Mouse (Mus musculus) macrophage (primary cell): ENCODE measurements around the gene Rcan2. TPM values are rescaled to one million over a fixed set of nuclear protein-coding genes. Genes with fewer than 3 reads are reported as not detected.

Source experiments
- H3K27ac ChIP-seq: fragments of 350-480 bp; formaldehyde crosslinking; 2 replicates; pipeline ENCODE4 v1.9.0; 2021
- H3K36me3 ChIP-seq: fragments of 350-480 bp; formaldehyde crosslinking; 2 replicates; pipeline ENCODE4 v1.9.0; 2021; ENCODE audit errors: inconsistent target
- H3K4me3 ChIP-seq: fragments of 350-480 bp; formaldehyde crosslinking; 2 replicates; pipeline ENCODE4 v1.9.0; 2021; ENCODE audit errors: inconsistent target
- H3K79me2 ChIP-seq: fragments of 350-480 bp; formaldehyde crosslinking; 2 replicates; pipeline ENCODE4 v1.9.0; 2021; ENCODE audit errors: inconsistent target
- WGBS: methylation state at CpG from one replicate; pipeline ENCODE4 v1.1.7; 2026; ENCODE audit warnings: inconsistent platforms; ENCODE audit not compliant: missing documents; 5-methylcytosine and 5-hydroxymethylcytosine counted together
- polyA plus RNA-seq: library from polyadenylated mRNA; stranded (reverse); fragments of 250-400 nt; gene quantifications from 3 replicates; pipeline ENCODE4 v1.2.4, GENCODE M21; 2018; ENCODE audit warnings: inconsistent platforms

The Rcan2 gene
- polyA plus RNA-seq, 1 experiment from 2014 or later, result not detected

- 94% methylated on average over 9 of the region's 9 CpGs for WGBS
- Histone ChIP-seq H3K36me3 (no peaks in the 10 kb centered on the region), H3K27ac (no peak overlapping the region), H3K4me3 (no peak overlapping the region), H3K79me2 (no peaks in the 10 kb centered on the region)
These were observed 67.7 kb downstream of the Rcan2 start for GRCm38 (mm10) chr17:43868808-43869207.

- Histone ChIP-seq H3K4me3 (no peak overlapping the region), H3K27ac (no peak overlapping the region), H3K36me3 (no peaks in the 10 kb centered on the region), H3K79me2 (no peaks in the 10 kb centered on the region)
- WGBS, result 11% methylated on average over 5 of the region's 5 CpGs
These were observed 68.5 kb downstream of the Rcan2 start for GRCm38 (mm10) chr17:43869677-43870076.

DNA sequence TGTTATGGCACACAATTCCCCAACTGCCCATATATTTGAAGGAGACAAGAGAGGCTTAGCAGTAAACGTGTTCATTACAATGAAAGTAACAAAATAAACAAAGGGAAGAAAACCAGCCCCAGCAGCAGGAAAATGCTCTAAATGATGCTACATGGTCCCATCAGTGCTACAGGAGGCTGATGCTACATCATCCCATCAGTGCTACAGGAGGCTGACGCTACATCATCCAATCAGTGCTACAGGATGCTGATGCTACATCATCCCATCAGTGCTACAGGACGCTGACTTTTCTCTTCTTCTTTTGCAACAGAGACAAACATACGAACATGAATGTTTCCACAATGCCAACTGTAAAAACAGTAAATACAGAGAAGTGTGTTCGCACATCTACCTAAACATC, 73.3 kb downstream of the Rcan2 start:
- WGBS, result 81% methylated on average over 5 of the region's 5 CpGs
- no peaks in the 10 kb centered on the region for H3K79me2 ChIP-seq
- H3K27ac ChIP-seq, result no peak overlapping the region
- H3K36me3 ChIP-seq, result no peaks in the 10 kb centered on the region
- H3K4me3 ChIP-seq, result no peak overlapping the region

GRCm38 (mm10) chr17:43877425-43877824, 76.3 kb downstream of the Rcan2 start:
- Histone ChIP-seq H3K36me3 (no peaks in the 10 kb centered on the region), H3K27ac (no peak overlapping the region), H3K79me2 (no peaks in the 10 kb centered on the region), H3K4me3 (no peak overlapping the region)
- WGBS, result 57% methylated on average over 2 of the region's 2 CpGs

DNA sequence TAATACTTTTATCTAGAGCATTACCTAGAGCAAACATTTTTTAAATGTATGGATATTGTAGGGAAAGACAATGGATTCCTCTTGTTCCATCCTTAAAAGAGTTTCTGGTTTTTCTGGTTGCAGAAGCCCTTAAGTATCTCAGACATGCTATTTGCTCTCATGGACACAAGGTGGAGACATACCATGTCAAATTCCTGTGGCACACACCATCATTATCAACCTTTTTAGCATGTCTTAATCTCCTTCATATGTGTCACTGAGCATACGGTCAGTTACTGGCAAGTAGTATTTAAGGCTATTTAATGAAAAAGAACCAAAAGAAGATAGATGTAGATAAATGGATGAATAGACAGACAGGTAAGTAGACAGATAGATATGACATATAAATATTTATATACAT, 81.9 kb downstream of the Rcan2 start:
- no peaks in the 10 kb centered on the region for H3K79me2 ChIP-seq
- no peak overlapping the region for H3K4me3 ChIP-seq
- WGBS, result 17% methylated on average over 1 of the region's 1 CpGs
- H3K27ac ChIP-seq, result no peak overlapping the region
- H3K36me3 ChIP-seq, result no peaks in the 10 kb centered on the region

DNA sequence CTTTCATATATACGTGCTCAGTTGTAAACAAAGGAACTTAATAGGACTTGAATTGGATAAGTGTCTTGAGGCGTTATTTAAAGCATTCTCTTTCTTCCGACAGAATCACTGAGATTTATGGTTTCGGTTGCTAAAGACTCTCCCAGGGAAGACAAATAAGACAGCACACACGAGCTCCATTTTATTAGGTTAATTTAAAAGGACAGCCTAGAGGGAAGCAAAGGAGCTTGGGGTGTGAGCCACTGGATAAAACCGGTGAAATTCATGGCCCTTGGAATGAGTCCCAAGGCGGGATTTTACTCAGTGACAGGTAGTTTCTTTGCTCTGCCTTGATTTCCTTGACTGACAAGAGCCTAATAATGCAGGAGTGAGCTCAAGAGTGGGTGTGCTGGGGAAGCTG, 85.1 kb downstream of the Rcan2 start:
- WGBS, result 93% methylated on average over 7 of the region's 7 CpGs
- H3K27ac ChIP-seq, result no peak overlapping the region

DNA sequence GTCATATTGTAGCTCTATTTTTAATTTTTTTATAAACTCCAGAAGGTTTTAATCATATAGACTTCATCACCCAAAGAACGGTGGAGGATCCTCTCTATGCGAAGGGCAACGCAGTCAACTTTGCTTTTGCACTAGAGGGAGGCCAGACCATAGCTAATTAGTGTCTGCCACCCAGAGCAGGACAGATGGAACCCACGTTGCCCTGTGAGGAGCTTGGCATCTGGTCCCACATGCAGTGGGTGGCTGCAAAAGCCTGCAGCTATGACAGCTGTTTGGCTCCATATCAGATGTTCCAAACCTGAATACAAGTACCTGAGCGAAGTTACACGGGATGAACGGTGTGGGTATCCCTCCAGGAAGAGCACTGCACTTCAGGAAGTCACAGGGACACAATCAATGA, 86.8 kb downstream of the Rcan2 start:
- H3K36me3 ChIP-seq, result no peaks in the 10 kb centered on the region
- H3K79me2 ChIP-seq, result no peaks in the 10 kb centered on the region
- 96% methylated on average over 6 of the region's 7 CpGs for WGBS
- H3K4me3 ChIP-seq, result no peak overlapping the region
- no peak overlapping the region for H3K27ac ChIP-seq

More for the DNA sequence above, 85.1 kb downstream of the Rcan2 start:
- no peaks in the 10 kb centered on the region for H3K79me2 ChIP-seq
- no peaks in the 10 kb centered on the region for H3K36me3 ChIP-seq
- no peak overlapping the region for H3K4me3 ChIP-seq

- no peaks in the 10 kb centered on the region for H3K36me3 ChIP-seq
- no peak overlapping the region for H3K27ac ChIP-seq
- H3K4me3 ChIP-seq, result no peak overlapping the region
- H3K79me2 ChIP-seq, result no peaks in the 10 kb centered on the region
- 89% methylated on average over 4 of the region's 4 CpGs for WGBS
These were observed 96.2 kb downstream of the Rcan2 start for GRCm38 (mm10) chr17:43897346-43897745.

GRCm38 (mm10) chr17:43899405-43900092, 98.4 kb downstream of the Rcan2 start:
- H3K79me2 ChIP-seq, result no peaks in the 10 kb centered on the region
- no peak overlapping the region for H3K4me3 ChIP-seq
- no peaks in the 10 kb centered on the region for H3K36me3 ChIP-seq
- no peak overlapping the region for H3K27ac ChIP-seq
- 92% methylated on average over 4 of the region's 4 CpGs for WGBS

DNA sequence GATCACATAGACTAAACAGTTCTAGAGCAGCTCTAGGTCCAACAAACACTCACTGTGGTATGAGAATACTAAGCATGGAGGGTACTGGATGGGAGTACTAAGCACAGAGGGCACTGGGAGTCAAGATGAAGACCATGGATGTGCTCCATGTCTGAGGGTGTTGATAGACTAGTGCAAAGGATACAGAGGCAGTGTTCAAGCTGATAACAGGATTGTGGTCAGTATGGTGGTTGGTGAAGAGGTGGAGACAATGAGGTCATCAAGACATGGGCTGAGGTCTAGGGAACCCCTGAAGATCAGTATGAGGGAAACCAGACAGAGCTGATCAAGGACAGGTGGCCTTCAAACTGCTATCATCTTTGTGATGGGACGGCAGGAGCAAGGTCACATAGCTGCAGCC, 99.0 kb downstream of the Rcan2 start:
- WGBS, result 93% methylated on average over 1 of the region's 1 CpGs
- no peak overlapping the region for H3K27ac ChIP-seq
- no peaks in the 10 kb centered on the region for H3K79me2 ChIP-seq
- no peak overlapping the region for H3K4me3 ChIP-seq
- H3K36me3 ChIP-seq, result no peaks in the 10 kb centered on the region

DNA sequence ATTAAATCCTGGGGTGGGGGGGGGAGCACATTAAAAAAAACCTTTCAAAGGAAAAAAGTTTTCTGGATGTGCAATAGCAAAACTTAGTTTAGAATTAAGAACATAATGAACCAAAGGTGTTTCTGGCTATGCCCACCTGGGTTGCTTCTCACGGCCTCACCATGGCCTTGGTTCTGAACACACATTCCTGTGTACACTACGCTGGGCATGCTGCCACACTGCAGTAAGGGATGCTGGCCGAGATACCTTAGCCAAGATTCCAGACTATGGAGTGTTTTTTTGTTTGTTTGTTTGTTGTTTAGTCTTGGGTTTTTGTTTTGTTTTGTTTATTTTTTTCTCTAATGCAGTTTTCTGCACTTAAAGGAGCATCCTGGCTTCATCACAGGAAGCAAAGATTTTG, 100.3 kb downstream of the Rcan2 start:
- Histone ChIP-seq H3K4me3 (no peak overlapping the region), H3K27ac (no peak overlapping the region), H3K36me3 (no peaks in the 10 kb centered on the region), H3K79me2 (no peaks in the 10 kb centered on the region)
- 86% methylated on average over 3 of the region's 3 CpGs for WGBS

DNA sequence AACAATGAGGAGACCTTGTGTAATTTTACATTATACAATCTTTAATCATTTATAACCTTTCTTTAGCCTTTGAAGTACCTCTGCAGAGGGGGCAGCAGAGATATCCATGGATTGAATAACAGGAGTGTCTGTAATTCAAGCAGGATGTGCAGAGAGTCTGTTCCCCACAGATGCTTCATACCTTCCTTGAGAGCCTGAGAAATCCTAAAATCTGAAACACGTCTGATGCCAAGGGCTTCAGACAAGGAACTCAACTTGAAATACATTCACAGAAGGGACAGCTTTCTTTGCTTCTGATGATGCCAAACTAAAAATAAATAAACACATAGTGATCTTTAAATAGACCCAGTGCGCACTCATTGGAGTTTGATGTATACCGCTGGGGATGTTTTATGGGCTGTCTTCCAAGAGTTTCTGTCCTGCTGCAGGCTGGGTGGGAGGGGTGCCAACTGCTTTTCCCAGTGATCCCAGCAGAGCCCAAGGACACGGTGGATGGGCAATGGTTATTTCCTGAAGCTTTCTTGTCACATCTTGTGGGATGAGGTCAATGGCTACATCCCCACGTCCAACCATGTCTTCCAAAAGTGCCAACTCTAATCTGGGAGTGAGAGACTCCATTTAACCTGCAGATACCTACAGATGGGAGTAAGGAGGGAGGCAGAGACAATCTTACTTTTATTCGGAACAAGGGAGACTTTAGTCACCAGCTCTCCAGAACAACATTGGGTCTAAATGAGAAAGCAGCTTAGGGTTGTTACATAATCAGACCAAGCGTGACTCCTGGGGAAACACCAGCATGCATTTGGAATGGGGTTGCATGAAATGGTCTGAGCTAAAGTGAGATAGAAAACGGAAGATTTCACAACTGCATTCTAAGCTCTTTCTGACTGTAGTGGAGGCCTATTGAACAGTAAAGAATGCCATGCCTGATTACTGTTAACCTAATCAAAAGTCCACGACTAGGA, 102.9 kb downstream of the Rcan2 start:
- Histone ChIP-seq H3K36me3 (no peaks in the 10 kb centered on the region), H3K79me2 (no peaks in the 10 kb centered on the region), H3K4me3 (no peak overlapping the region), H3K27ac (no peak overlapping the region)
- WGBS, result 84% methylated on average over 9 of the region's 9 CpGs

- Histone ChIP-seq H3K4me3 (no peak overlapping the region), H3K27ac (no peak overlapping the region), H3K79me2 (no peaks in the 10 kb centered on the region), H3K36me3 (no peaks in the 10 kb centered on the region)
- WGBS, result 88% methylated on average over 7 of the region's 7 CpGs
These were observed 103.7 kb downstream of the Rcan2 start for GRCm38 (mm10) chr17:43904896-43905295.

- Histone ChIP-seq H3K4me3 (no peak overlapping the region), H3K27ac (no peak overlapping the region), H3K36me3 (no peaks in the 10 kb centered on the region), H3K79me2 (no peaks in the 10 kb centered on the region)
These were observed 105.6 kb downstream of the Rcan2 start for GRCm38 (mm10) chr17:43906728-43907127.

- H3K4me3 ChIP-seq, result no peak overlapping the region
- no peaks in the 10 kb centered on the region for H3K36me3 ChIP-seq
- no peak overlapping the region for H3K27ac ChIP-seq
- 93% methylated on average over 6 of the region's 8 CpGs for WGBS
- no peaks in the 10 kb centered on the region for H3K79me2 ChIP-seq
These were observed 115.0 kb downstream of the Rcan2 start for GRCm38 (mm10) chr17:43916128-43916527.
